Mouse (Mus musculus) megakaryocyte-erythroid progenitor cell, adult 5 weeks (primary cell): ENCODE data around the gene Tmem114. TPM values are rescaled to one million over a fixed set of nuclear protein-coding genes. Genes with fewer than 3 reads are reported as not detected.

Experiments
- polyA plus RNA-seq: library from polyadenylated mRNA; stranded (reverse); fragments of >175 nt; gene quantifications from 2 replicates; pipeline ENCODE4 v1.2.3, GENCODE M21; 2012

Gene Tmem114
- 0.09 TPM in 1 of 2 replicates, not detected in the other for polyA plus RNA-seq

DNA sequence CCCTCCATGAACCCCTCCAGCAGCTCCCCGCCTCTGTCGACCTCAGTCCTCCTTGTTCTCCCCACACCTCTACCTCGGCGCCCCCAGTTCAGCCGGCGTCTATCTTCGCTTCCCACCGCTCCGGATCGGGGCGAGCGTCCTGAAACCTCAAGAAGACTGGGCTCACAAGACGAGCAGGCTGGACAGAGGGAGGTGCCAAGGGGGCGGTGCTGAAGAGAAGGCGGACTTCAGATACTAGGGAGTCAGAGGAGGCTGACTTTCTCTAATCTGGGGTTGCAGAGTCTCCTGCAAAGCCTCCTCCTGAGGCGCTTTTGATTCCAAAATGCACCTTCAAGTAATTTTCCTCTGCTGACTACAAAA, at the start of gene Tmem114:
TSS of gene Tmem114 (minus strand) at position 166 of the 360 bp plus-strand sequence.

DNA sequence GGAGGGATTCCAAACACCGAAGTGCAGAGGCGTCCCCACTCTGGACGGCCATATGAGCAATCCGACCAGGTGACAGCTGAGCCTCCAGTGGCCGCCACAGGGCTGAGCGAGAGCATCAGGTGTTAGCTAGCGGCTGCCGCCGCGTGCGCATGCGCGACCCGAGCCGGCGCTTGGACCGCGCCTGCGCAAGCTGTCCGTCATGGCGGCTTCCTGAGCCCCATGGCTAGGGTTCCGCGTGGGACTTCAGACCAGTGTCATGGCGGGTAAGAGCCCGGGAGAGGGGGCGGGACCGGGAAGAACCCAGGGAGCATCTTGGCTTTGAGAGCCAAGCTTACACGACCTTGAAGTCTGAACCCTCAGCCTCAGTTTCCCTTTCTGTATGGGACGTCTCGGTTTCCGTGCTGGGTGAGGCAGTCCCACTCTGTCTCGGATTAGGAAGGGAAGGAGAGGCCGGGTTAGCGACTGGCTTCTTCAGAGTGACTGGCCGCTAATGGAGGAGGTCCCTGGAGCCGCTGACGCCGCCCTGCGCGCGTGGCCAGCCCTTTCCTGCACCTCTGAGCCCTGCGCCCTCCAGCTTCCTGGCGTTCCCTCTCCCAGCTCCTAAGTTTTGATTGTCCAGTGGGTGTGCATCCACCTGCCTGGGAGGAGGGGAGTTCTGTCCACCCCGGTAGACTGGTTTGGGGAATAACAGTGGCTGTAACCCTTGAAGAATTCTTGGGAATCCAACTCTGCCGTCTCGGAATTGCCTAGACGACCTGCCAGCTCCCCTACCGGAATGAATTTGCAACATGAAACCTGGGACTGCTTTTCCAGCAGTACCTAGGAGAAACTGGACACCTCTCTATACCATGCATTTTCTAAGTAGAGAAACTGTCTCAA, 45.9 kb upstream of the Tmem114 start, which contains the start of gene Mettl22:
TSS of gene Mettl22 (plus strand) at position 186 of the 879 bp plus-strand sequence.

Other genes with a start within 250 kb of the Tmem114 start
- gene Mettl22, start 45.7 kb upstream of the Tmem114 start, polyA plus RNA-seq, result 25.2 and 31.1 TPM in 2 replicates
- gene Abat, start 88.3 kb upstream of the Tmem114 start, polyA plus RNA-seq, result 0.02 and 0.13 TPM in 2 replicates
- 22.5 and 26.0 TPM in 2 replicates for gene Pmm2, start 212.5 kb upstream of the Tmem114 start, polyA plus RNA-seq
- 4.2 and 5.0 TPM in 2 replicates for gene Tmem186, start 212.6 kb upstream of the Tmem114 start, polyA plus RNA-seq
- gene Carhsp1, start 247.0 kb upstream of the Tmem114 start, polyA plus RNA-seq, result 19.1 and 20.0 TPM in 2 replicates